Mouse (Mus musculus) small intestine, adult 10 weeks (tissue): ENCODE results near the gene Acvr1c. TPM values are rescaled to one million over a fixed set of nuclear protein-coding genes. Genes with fewer than 3 reads are reported as not detected.

Experiments
- polyA plus RNA-seq: library from polyadenylated mRNA; stranded (reverse); fragments of 350-450 nt; fragmentation: Illumina TruSeq; extraction: RNeasy Lipid Tissue Mini Kit (QIAGEN cat#74804); gene quantifications from one replicate; pipeline ENCODE4 v1.2.3, GENCODE M21; 2014; ENCODE audit warnings: low replicate concordance

Acvr1c gene
- polyA plus RNA-seq = 7.1 TPM

DNA sequence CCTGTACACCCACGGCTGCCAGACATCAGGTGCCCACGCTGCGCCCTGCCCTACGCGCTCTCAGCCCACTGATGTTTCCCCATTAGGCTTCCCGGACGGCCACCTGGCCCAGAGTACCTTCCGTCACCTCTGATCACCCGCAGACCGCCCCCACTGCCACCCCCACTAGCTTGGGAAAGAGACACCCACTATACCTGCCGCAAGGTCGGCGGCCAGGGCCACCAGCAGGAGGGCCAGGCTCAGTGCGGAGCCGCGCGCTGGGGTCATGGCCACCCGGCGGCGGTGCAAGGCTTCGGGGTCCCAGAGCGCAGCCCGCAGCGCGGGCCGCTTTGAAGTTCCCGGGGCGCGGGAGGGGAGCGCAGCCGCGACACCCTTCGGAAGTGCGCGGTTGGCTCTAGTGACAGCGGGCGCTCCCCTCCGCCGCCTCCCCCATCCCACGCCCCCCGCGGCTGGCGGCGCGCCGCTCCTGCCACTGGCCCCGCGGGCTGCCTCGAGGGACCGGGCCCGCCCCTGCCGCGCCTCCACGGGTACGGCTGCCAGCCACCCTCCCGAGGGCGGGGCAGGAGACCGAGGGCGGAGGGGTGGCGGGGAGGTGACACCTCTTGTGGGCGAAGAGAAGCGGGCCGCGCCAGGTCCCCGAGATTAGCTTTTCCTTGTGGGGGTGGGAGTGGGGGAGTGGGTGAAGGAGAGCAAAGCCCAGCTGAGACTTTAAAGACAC lies at the start of gene Acvr1c:
Gene Acvr1c, minus strand, starts transcription at position 482 of the 718 bp plus-strand sequence.

Other genes with a start within 250 kb of the Acvr1c start
- gene Cytip, start 162.4 kb downstream of the Acvr1c start, polyA plus RNA-seq = 27.2 TPM
- gene Gm17409, start 112.2 kb upstream of the Acvr1c start, polyA plus RNA-seq = not detected
- gene Acvr1, start 209.3 kb upstream of the Acvr1c start, polyA plus RNA-seq = 15.9 TPM
- gene Upp2, start 209.4 kb upstream of the Acvr1c start, polyA plus RNA-seq = 2.2 TPM